Mouse (Mus musculus): ENCODE measurements around the gene Agbl2.

The Agbl2 gene

GRCm38 (mm10) chr2:90875239-90875638 lies 92.7 kb downstream of the Agbl2 start:
- no peak for DNase-seq

DNA sequence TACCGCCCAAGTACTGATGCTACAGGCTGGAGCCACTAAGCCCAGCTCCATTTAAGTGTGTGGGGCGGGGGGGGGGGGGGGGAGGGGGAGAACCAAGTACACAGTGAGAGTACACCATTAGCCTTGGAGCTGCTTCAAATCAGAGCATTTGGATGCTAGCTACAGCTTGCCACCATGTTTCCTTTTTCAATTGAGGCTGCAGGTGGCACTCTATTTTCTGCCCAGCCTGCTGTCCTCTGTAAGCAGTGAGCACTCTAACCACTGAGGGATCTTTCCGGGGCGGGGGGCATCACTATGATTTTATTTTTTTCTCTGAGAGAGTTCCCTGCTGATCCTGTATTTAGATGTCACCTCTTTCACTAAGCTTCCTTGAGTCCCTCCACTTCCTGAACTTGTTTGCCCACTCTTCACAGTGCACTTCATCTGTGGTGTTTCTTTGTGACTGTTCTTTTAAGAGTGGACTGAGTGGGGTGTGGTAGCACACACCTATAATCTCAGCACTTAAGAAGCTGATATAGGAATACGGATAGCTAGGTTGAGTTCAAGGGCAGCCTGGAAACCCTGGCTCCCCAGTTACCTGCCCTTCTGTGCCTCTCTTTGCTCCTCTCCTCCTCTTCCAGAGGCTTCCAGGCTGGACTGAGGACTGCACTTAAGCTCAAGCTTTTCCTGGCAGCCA lies 95.2 kb downstream of the Agbl2 start:
- DNase-seq: no peak

GRCm38 (mm10) chr2:90879419-90879818 lies 96.9 kb downstream of the Agbl2 start:
- DNase-seq: no peak

GRCm38 (mm10) chr2:90880144-90880785 lies 97.7 kb downstream of the Agbl2 start:
- DNase-seq: no peak

DNA sequence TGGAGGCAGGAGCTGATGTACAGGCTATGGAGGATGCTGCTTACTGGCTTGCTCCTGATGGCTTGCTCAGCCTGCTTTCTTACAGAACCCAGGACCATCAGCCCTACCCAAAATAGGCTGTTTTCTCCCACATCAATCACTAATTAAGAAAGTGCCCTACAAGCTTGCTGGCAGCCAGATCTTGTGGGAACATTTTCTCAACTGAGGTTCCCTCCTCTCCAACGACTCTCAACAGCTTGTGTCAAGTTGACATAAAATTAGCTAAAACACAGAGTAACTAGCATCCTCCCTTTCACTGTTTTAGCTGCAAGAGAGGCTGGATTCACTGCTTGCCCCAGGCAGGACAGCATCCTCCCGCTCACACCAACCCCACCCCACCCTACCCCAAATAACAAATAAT lies 99.3 kb downstream of the Agbl2 start:
- no peak for DNase-seq
